Mouse (Mus musculus): ENCODE results near the gene Ezr. TPM values are rescaled to one million over a fixed set of nuclear protein-coding genes. Genes with fewer than 3 reads are reported as not detected.

Gene Ezr
- polyA plus RNA-seq, 1 experiment from 2014 or later: 289 TPM

DNA sequence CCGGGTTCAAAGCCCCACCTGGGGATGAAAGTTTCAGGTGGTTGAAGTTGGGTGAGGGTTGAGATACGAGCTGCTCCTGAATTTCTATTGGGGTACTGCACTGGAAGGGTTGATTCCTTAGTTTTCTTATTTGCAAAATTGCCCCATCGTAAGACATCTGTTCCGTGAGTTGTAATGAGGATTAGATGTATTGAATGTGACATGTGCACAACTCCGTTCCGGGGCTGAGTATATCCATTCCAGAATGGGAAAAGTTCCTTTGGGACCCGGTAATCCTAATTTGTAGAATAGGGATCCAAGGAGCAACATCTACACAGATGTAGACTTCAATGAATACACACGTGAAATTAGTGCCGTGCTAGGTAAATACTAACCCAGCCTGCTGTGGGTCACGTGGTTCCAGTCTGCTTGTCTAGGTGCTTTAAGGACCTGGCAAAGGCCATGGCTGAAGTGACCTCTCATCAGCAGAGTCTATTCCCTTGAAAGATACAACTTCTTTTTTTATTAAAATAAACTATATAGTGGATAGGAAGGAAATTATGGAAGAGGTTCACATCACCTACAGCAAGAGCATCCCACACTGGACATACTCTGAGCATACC, 1.3 kb upstream of the Ezr start:
- DNase-seq (ENCODE audit: low spot score) (no peak), ATAC-seq (ENCODE audit: low FRiP score, low TSS enrichment) (no peak)
- Histone ChIP-seq H3K9ac (ENCODE audit: low read length) (peak overlapping the region; percentile 91), H3K4me1 (replicated peaks; ENCODE audit: control insufficient read depth, insufficient read depth) (no peaks in the 10 kb centered on the region), H3K27ac (replicated peaks) (peak overlapping the region; percentile 97), H3K27me3 (ENCODE audit: control insufficient read depth, insufficient read depth, low read length) (no peaks in the 10 kb centered on the region), H3K4me2 (replicated peaks; ENCODE audit: low read depth) (peak overlapping the region; percentile 92), H3K4me3 (ENCODE audit: low read depth, low read length) (peak overlapping the region; percentile 83; the same call in 1 of the 2 replicates), H3K9me3 (ENCODE audit: control insufficient read depth, low read length) (no peaks in the 10 kb centered on the region), H3K36me3 (ENCODE audit: control insufficient read depth, insufficient read depth, low read length) (no peaks in the 10 kb centered on the region)
- TF ChIP-seq EP300 (optimal IDR thresholded peaks at IDR 0.05) (no peak), CTCF (IDR thresholded peaks at IDR 0.05; ENCODE audit: low read depth) (no peak)
- WGBS: 35% methylated on average over 10 of the region's 10 CpGs

GRCm38 (mm10) chr17:6783006-6783661, 550 bp upstream of the Ezr start:
- WGBS: under 1% methylated on average over 37 of the region's 58 CpGs
- H3K4me1 ChIP-seq (replicated peaks; ENCODE audit: control insufficient read depth, insufficient read depth): no peaks in the 10 kb centered on the region
- H3K9me3 ChIP-seq (ENCODE audit: control insufficient read depth, low read length): no peaks in the 10 kb centered on the region
- H3K27ac ChIP-seq (replicated peaks): peak overlapping the region; percentile 97
- H3K9ac ChIP-seq (ENCODE audit: low read length): peak overlapping the region; percentile 91
- H3K4me3 ChIP-seq (ENCODE audit: low read depth, low read length): peak overlapping the region; percentile 83
- TF ChIP-seq EP300 (optimal IDR thresholded peaks at IDR 0.05): no peak
- TF ChIP-seq CTCF (IDR thresholded peaks at IDR 0.05; ENCODE audit: low read depth): no peak
- H3K36me3 ChIP-seq (ENCODE audit: control insufficient read depth, insufficient read depth, low read length): no peaks in the 10 kb centered on the region
- DNase-seq (ENCODE audit: low spot score) (peak; percentile 71), ATAC-seq (ENCODE audit: low FRiP score, low TSS enrichment) (peak; percentile 64)
- H3K4me2 ChIP-seq (replicated peaks; ENCODE audit: low read depth): peak overlapping the region; percentile 92
- H3K27me3 ChIP-seq (ENCODE audit: control insufficient read depth, insufficient read depth, low read length): no peaks in the 10 kb centered on the region

DNA sequence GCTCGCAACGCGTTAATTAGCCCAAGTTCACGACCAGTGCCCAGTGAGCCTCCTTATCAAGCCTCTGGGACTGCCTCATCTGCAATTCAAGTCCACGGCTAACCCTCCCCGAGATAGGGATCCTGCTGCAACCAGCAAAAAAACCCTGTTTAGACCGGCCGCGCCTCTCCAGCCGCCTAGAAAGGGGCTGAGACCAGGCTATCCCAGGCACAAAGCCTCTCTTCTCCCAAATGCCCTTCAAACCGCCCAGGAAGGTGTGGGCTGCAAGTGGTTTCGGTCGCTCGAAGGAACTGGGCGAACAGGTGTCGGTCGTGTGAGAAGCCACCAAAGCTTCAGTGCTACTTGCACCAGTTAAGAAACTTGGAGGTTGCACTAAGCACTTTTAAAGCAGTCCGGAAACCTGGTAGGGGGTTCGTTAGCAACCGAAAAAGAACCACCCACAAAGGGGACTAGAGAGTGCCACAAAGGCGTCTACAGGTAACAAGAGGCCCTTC, 504 bp downstream of the Ezr start:
- no peaks in the 10 kb centered on the region for H3K4me1 ChIP-seq (replicated peaks; ENCODE audit: control insufficient read depth, insufficient read depth)
- H3K27ac ChIP-seq (replicated peaks): peak overlapping the region; percentile 97
- peak; percentile 64 for DNase-seq (ENCODE audit: low spot score)
- no peaks in the 10 kb centered on the region for H3K9me3 ChIP-seq (ENCODE audit: control insufficient read depth, low read length)
- TF ChIP-seq CTCF (IDR thresholded peaks at IDR 0.05; ENCODE audit: low read depth): no peak
- TF ChIP-seq EP300 (optimal IDR thresholded peaks at IDR 0.05): no peak
- peak overlapping the region; percentile 91 for H3K9ac ChIP-seq (ENCODE audit: low read length)
- peak overlapping the region; percentile 92 for H3K4me2 ChIP-seq (replicated peaks; ENCODE audit: low read depth)
- WGBS: 2% methylated on average over 21 of the region's 21 CpGs
- H3K27me3 ChIP-seq (ENCODE audit: control insufficient read depth, insufficient read depth, low read length): no peaks in the 10 kb centered on the region
- no peaks in the 10 kb centered on the region for H3K36me3 ChIP-seq (ENCODE audit: control insufficient read depth, insufficient read depth, low read length)
- peak; percentile 30 for ATAC-seq (ENCODE audit: low FRiP score, low TSS enrichment)
- peak overlapping the region; percentile 83 for H3K4me3 ChIP-seq (ENCODE audit: low read depth, low read length)

GRCm38 (mm10) chr17:6781273-6781672, 1.3 kb downstream of the Ezr start:
- no peak for DNase-seq (ENCODE audit: low spot score)
- peak overlapping the region; percentile 43 for H3K9ac ChIP-seq (ENCODE audit: low read length)
- H3K27ac ChIP-seq (replicated peaks): peak overlapping the region; percentile 45; the same call in 1 of the 2 replicates
- no peaks in the 10 kb centered on the region for H3K9me3 ChIP-seq (ENCODE audit: control insufficient read depth, low read length)
- TF ChIP-seq EP300 (optimal IDR thresholded peaks at IDR 0.05) (no peak), CTCF (IDR thresholded peaks at IDR 0.05; ENCODE audit: low read depth) (no peak)
- 33% methylated on average over 6 of the region's 6 CpGs for WGBS
- H3K4me2 ChIP-seq (replicated peaks; ENCODE audit: low read depth): peak overlapping the region; percentile 92
- peak overlapping the region; percentile 83 for H3K4me3 ChIP-seq (ENCODE audit: low read depth, low read length)
- no peaks in the 10 kb centered on the region for H3K4me1 ChIP-seq (replicated peaks; ENCODE audit: control insufficient read depth, insufficient read depth)
- H3K36me3 ChIP-seq (ENCODE audit: control insufficient read depth, insufficient read depth, low read length): no peaks in the 10 kb centered on the region
- ATAC-seq (ENCODE audit: low FRiP score, low TSS enrichment): no peak
- H3K27me3 ChIP-seq (ENCODE audit: control insufficient read depth, insufficient read depth, low read length): no peaks in the 10 kb centered on the region

DNA sequence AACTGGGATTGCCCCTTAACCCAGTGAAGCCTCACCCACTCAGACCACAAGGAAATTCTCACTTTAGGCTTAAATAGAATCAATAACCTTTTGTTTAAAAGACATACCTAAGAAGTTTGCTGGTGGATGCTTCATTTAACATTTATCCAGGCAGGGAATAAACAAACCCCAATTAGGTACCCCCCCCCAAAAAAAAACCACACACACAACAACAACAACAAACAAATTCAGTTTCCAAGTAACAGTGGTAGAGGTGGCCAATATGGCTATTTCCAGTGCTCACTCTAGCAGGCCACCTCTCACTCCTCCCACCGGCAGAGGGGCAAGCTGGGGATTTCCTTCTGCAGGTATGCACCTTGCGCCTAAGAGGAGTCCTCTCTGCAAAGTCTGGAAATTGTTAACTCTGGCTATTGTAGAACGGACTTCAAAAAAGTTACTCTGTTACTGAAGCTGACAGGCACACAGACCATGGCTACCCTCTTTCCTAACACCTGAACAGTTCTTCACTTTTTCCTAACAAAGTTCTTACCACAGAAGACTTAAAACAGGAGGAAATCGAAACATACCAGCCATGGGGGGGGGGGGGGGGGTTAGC, 2.0 kb downstream of the Ezr start:
- Histone ChIP-seq H3K9me3 (ENCODE audit: control insufficient read depth, low read length) (no peaks in the 10 kb centered on the region), H3K4me1 (replicated peaks; ENCODE audit: control insufficient read depth, insufficient read depth) (no peaks in the 10 kb centered on the region), H3K4me3 (ENCODE audit: low read depth, low read length) (peak overlapping the region; percentile 83), H3K4me2 (replicated peaks; ENCODE audit: low read depth) (peak overlapping the region; percentile 92), H3K27me3 (ENCODE audit: control insufficient read depth, insufficient read depth, low read length) (no peaks in the 10 kb centered on the region), H3K27ac (replicated peaks) (peak overlapping the region; percentile 45), H3K9ac (ENCODE audit: low read length) (peak overlapping the region; percentile 58), H3K36me3 (ENCODE audit: control insufficient read depth, insufficient read depth, low read length) (no peaks in the 10 kb centered on the region)
- TF ChIP-seq EP300 (optimal IDR thresholded peaks at IDR 0.05): no peak
- TF ChIP-seq CTCF (IDR thresholded peaks at IDR 0.05; ENCODE audit: low read depth): no peak
- no peak for ATAC-seq (ENCODE audit: low FRiP score, low TSS enrichment)
- 39% methylated on average over 4 of the region's 4 CpGs for WGBS
- DNase-seq (ENCODE audit: low spot score): peak; percentile 58

Measured in stomach, postnatal 0 days (tissue).